Mouse (Mus musculus): ENCODE measurements around the gene Mylk.
"Not testable (repeated sequence)": the region's sequence is repeated elsewhere in the genome, so short reads cannot be mapped to it uniquely, and the experiment has no call there.

The Mylk gene

GRCm38 (mm10) chr16:34745065-34745585 lies at the start of gene Mylk:
TSS of gene Mylk (plus strand) at chr16:34745210.
- in situ Hi-C loops (cut with MboI, MseI), result no loop called here

GRCm38 (mm10) chr16:34698721-34699120 lies 46.3 kb upstream of the Mylk start:
- in situ Hi-C loops (cut with MboI, MseI), result not testable (repeated sequence)

GRCm38 (mm10) chr16:34700165-34700827 lies 44.7 kb upstream of the Mylk start:
- in situ Hi-C loops (cut with MboI, MseI), result no loop called here

GRCm38 (mm10) chr16:34700828-34701216 lies 44.2 kb upstream of the Mylk start:
- in situ Hi-C loops (cut with MboI, MseI), result no loop called here

- in situ Hi-C loops (cut with MboI, MseI), result no loop called here
Observed at GRCm38 (mm10) chr16:34706019-34706418, 39.0 kb upstream of the Mylk start.

- in situ Hi-C loops (cut with MboI, MseI), result no loop called here
Observed at GRCm38 (mm10) chr16:34706487-34706946, 38.5 kb upstream of the Mylk start.

GRCm38 (mm10) chr16:34711481-34711880 lies 33.5 kb upstream of the Mylk start:
- in situ Hi-C loops (cut with MboI, MseI), result no loop called here

GRCm38 (mm10) chr16:34725156-34725555 lies 19.9 kb upstream of the Mylk start:
- in situ Hi-C loops (cut with MboI, MseI), result no loop called here

- in situ Hi-C loops (cut with MboI, MseI), result not testable (repeated sequence)
Observed at GRCm38 (mm10) chr16:34728610-34729009, 16.4 kb upstream of the Mylk start.

GRCm38 (mm10) chr16:34729371-34729770 lies 15.6 kb upstream of the Mylk start:
- in situ Hi-C loops (cut with MboI, MseI), result no loop called here

- in situ Hi-C loops (cut with MboI, MseI), result no loop called here
Observed at GRCm38 (mm10) chr16:34738656-34739233, 6.3 kb upstream of the Mylk start.

GRCm38 (mm10) chr16:34742930-34743329 lies 2.1 kb upstream of the Mylk start:
- in situ Hi-C loops (cut with MboI, MseI), result no loop called here

GRCm38 (mm10) chr16:34748081-34748720 lies 3.2 kb downstream of the Mylk start:
- in situ Hi-C loops (cut with MboI, MseI), result no loop called here

- in situ Hi-C loops (cut with MboI, MseI), result no loop called here
Observed at GRCm38 (mm10) chr16:34749536-34749935, 4.5 kb downstream of the Mylk start.

GRCm38 (mm10) chr16:34752026-34752425 lies 7.0 kb downstream of the Mylk start:
- in situ Hi-C loops (cut with MboI, MseI), result no loop called here

GRCm38 (mm10) chr16:34752977-34753376 lies 8.0 kb downstream of the Mylk start:
- in situ Hi-C loops (cut with MboI, MseI), result no loop called here

- in situ Hi-C loops (cut with MboI, MseI), result no loop called here
Observed at GRCm38 (mm10) chr16:34756991-34757390, 12.0 kb downstream of the Mylk start.

GRCm38 (mm10) chr16:34758205-34758604 lies 13.2 kb downstream of the Mylk start:
- in situ Hi-C loops (cut with MboI, MseI), result no loop called here

GRCm38 (mm10) chr16:34763959-34764591 lies 19.1 kb downstream of the Mylk start:
- in situ Hi-C loops (cut with MboI, MseI), result no loop called here

GRCm38 (mm10) chr16:34765666-34766065 lies 20.7 kb downstream of the Mylk start:
- in situ Hi-C loops (cut with MboI, MseI), result no loop called here

GRCm38 (mm10) chr16:34766193-34766592 lies 21.2 kb downstream of the Mylk start:
- in situ Hi-C loops (cut with MboI, MseI), result no loop called here

- in situ Hi-C loops (cut with MboI, MseI), result no loop called here
Observed at GRCm38 (mm10) chr16:34767443-34767842, 22.4 kb downstream of the Mylk start.
